Mouse (Mus musculus): ENCODE measurements around the gene Nfrkb.

Nfrkb gene

GRCm38 (mm10) chr9:31430011-31430410, 44.0 kb downstream of the Nfrkb start:
- DNase-seq = no peak

- DNase-seq = no peak
Observed at GRCm38 (mm10) chr9:31431751-31432150, 45.8 kb downstream of the Nfrkb start.

- DNase-seq = no peak
Observed at GRCm38 (mm10) chr9:31432336-31432975, 46.5 kb downstream of the Nfrkb start.

DNA sequence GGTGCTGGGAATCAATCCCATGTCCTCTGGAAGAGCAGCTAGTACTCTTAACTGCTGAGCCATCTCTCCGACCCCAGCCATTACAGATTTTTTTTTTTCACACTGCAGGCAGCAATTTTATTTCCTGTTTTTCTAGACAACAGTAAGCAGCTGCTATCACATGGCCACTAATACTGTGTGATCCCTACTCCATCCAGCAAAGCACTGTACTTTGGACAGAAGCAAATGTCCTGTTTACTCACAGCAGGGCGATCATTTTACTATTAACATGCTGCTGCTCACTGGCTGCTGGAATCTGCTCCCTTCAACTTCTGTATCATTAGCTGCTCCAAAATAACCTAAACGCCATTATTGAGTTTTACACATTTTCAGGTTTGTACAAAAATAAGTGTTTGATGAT, 47.4 kb downstream of the Nfrkb start:
- no peak for DNase-seq

DNA sequence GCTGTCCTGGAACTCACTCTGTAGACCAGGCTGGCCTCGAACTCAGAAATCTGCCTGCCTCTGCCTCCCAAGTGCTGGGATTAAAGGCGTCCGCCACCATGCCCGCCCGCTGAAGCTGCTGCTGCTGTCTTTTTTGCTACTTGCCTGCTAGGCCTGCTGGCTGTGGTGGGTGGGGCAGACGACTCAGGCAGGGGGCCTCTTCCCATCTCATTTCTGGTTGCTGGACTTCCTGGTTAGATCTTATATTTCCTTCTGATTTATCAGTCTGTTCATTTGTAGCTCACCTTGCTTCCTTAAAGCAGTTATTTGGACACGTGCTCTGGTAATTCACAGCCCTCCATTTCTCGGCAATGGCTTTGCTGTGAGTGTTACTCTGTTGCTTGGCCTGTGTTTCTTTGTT, 49.4 kb downstream of the Nfrkb start:
- DNase-seq = no peak

GRCm38 (mm10) chr9:31437861-31438260, 51.9 kb downstream of the Nfrkb start:
- DNase-seq = no peak

DNA sequence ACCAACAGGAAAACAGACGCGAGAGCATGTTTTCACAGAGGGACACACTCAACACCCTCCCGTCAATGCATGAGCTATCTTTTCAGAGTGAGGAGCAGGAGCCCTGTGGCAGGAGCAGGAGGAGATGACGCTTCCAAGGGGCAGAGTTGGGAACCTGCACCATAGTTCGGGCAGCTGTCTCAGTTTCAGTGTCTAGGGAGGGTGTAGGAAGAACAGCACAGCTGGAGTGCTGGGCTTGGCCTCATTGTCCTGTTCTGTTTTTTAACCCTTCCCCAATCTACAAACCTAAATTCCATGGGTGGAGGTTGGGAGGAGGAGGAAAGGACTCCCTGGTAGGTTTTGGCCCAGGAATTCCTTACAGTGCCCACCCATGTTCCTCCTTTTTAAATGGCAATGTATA, 52.8 kb downstream of the Nfrkb start:
- DNase-seq = no peak

DNA sequence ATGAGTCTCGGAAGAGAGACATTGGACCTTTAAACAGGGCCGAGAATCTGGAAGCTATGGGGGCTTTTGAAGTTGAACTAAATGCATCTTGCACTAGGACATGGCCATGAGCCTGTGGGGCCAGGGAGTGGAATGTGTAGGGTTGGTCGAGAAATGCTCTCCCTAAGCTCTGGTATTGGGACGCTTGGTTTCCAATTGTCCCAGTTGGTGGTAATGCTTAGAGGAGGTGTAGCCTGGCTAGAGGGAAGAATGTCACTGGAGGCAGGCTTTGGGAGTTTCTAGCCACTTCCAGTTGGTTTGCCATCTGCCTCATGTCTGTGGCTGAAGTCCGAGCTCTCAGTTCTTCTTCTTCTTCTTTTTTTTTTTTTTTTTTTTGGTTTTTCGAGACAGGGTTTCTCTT, 53.3 kb downstream of the Nfrkb start:
- no peak for DNase-seq

GRCm38 (mm10) chr9:31440366-31440765, 54.4 kb downstream of the Nfrkb start:
- DNase-seq = no peak

- no peak for DNase-seq
Observed at GRCm38 (mm10) chr9:31441487-31441886, 55.5 kb downstream of the Nfrkb start.

DNA sequence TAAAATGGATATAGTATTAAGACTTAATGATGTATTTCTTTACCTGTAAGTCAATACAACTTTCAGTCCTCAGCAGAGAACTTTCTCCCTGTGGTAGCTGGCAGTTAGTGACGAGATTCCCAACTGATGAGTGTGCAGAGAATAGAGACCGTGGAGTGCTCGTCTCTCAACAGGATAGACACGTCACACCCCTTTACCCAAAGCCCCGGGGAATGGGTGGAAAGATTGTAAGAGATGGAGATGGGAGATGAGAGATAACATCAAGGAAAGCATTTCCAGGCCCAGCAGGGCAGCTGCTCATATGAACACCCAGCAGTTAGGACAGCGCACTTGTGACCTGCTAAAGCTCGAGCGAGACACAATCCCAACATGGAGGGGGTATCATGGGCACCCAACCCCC, 58.2 kb downstream of the Nfrkb start:
- DNase-seq = no peak

GRCm38 (mm10) chr9:31449145-31449772, 63.3 kb downstream of the Nfrkb start:
- no peak for DNase-seq

- DNase-seq = no peak
Observed at GRCm38 (mm10) chr9:31452166-31452565, 66.2 kb downstream of the Nfrkb start.

DNA sequence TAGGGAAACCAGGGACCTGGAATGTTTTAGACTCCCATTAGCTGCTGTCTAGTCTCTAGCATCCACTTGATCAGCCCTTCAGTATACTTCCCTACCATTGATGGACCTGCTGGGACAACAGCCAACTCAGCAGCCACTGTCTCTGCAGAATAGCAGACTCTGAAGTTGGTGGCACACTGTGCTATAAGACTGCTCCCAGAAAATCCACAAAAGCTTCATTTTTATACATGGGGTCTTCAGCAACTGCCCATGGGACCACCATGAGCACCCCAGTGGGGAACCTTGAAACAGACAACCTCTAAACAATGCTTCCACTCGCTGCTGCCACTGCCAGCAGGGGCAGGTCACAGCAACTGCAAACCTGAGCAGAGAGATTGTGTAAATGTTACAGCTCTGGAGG, 68.4 kb downstream of the Nfrkb start:
- no peak for DNase-seq

- DNase-seq = no peak
Observed at GRCm38 (mm10) chr9:31463190-31463589, 77.2 kb downstream of the Nfrkb start.

GRCm38 (mm10) chr9:31463692-31464474, 77.9 kb downstream of the Nfrkb start, which contains the start of gene Tmem45b:
Gene Tmem45b, minus strand, starts transcription at chr9:31464462.
- no peak for DNase-seq

All from liver (tissue).